Mouse (Mus musculus): ENCODE data around the gene Pla2g5.

- TF ChIP-seq EP300 (optimal IDR thresholded peaks at IDR 0.05), result no peak
- TF ChIP-seq CTCF (IDR thresholded peaks at IDR 0.05; ENCODE audit: low read depth), result no peak
These were observed 108.8 kb downstream of the Pla2g5 start for GRCm38 (mm10) chr4:138754432-138754831.

All from stomach, postnatal 0 days (tissue).